Mouse (Mus musculus): Measurements from ENCODE around the gene Jsrp1. TPM values are rescaled to one million over a fixed set of nuclear protein-coding genes. Genes with fewer than 3 reads are reported as not detected.

The Jsrp1 gene
- polyA plus RNA-seq, 1 experiment from 2014 or later = not detected

DNA sequence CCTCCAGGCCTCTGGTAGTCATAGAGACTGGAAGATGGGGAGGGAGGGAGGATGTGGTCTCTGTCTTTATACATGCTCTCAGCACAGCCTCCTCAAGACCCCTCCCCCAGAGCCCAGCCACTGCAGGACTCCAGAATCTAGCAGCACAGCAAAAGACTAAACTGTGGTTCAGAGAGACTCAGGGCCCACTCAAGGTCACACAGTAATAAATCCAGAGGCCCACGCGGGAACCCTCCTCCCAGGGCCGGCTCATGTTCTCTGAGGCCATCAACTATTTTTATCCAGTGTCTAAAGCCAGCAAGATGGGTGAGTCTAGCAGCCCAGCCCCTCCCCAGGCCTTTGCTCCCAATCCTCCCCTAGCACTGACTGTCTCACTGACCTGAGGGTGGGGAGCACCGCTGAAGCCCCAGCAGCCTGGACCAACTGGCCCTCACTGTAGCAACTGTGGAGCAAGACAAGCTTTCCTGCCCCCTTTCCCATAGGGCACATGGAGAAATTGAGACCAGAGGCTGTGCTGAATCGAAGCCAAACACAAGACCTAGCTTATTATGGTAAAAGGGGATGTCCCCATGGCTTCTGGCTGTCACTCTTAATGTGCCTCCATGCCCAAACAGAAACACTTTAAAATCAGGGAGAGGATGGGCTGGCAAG, 782 bp downstream of the Jsrp1 start:
- in situ Hi-C loops (cut with MboI; ENCODE audit: low pct_unique_long_range_greater_than_20kb) = no loop called here
- H3K27me3 ChIP-seq = peaks cover 3% of the 10 kb centered on the region
- ATAC-seq = no peak
- no peak for TF ChIP-seq CTCF (IDR thresholded peaks at IDR 0.05)
- ChIA-PET CTCF (interaction anchor here (2.1 kb wide), 1 partner anchor 69 kb away, joined by 8 read pairs; no protein-coding TSS in a partner anchor), POLR2A (no interaction called here)
- DNase-seq (ENCODE audit: low read depth, low spot score) = no peak

DNA sequence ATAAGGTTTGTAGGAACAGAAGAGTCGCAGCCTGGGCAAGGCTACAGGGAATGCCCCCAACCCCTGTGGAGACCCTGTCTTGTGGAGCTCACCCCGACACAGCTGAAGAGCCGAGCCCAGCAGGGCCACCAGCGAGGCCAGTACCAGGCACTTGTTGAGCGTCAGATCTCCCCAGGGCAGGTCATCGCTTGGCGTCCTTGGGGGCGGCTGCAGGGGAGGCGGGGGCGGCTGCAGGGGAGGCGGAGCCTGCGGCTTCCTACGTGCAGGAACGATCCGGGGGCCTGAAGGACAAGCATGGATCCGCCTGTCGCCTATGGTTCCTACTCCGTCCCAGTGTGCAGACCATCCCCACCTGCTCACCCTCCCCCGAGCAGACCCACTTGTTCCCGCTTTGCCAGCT, 3.2 kb downstream of the Jsrp1 start:
- peaks cover 3% of the 10 kb centered on the region for H3K27me3 ChIP-seq
- DNase-seq (ENCODE audit: low read depth, low spot score) (no peak), ATAC-seq (no peak)
- no peak for TF ChIP-seq CTCF (IDR thresholded peaks at IDR 0.05)
- CTCF ChIA-PET = interaction anchor here (1.0 to 1.8 kb wide), 3 partner anchors 36 to 185 kb away, joined by 3 to 4 read pairs (median 3); no protein-coding TSS in a partner anchor
- in situ Hi-C loops (cut with MboI; ENCODE audit: low pct_unique_long_range_greater_than_20kb) = no loop called here
- POLR2A ChIA-PET = interaction anchor here (0.7 kb wide), 1 partner anchor 54 kb away, joined by 3 read pairs; no protein-coding TSS in a partner anchor

GRCm38 (mm10) chr10:80808985-80809632, 4.2 kb downstream of the Jsrp1 start:
- TF ChIP-seq CTCF (IDR thresholded peaks at IDR 0.05) = no peak
- CTCF ChIA-PET = interaction anchor here (0.6 to 1.8 kb wide), 4 partner anchors 10 to 186 kb away, joined by 3 to 4 read pairs (median 3); no protein-coding TSS in a partner anchor
- POLR2A ChIA-PET = no interaction called here
- H3K27me3 ChIP-seq = peaks cover 3% of the 10 kb centered on the region
- ATAC-seq = no peak
- in situ Hi-C loops (cut with MboI; ENCODE audit: low pct_unique_long_range_greater_than_20kb) = no loop called here
- DNase-seq (ENCODE audit: low read depth, low spot score) = no peak

DNA sequence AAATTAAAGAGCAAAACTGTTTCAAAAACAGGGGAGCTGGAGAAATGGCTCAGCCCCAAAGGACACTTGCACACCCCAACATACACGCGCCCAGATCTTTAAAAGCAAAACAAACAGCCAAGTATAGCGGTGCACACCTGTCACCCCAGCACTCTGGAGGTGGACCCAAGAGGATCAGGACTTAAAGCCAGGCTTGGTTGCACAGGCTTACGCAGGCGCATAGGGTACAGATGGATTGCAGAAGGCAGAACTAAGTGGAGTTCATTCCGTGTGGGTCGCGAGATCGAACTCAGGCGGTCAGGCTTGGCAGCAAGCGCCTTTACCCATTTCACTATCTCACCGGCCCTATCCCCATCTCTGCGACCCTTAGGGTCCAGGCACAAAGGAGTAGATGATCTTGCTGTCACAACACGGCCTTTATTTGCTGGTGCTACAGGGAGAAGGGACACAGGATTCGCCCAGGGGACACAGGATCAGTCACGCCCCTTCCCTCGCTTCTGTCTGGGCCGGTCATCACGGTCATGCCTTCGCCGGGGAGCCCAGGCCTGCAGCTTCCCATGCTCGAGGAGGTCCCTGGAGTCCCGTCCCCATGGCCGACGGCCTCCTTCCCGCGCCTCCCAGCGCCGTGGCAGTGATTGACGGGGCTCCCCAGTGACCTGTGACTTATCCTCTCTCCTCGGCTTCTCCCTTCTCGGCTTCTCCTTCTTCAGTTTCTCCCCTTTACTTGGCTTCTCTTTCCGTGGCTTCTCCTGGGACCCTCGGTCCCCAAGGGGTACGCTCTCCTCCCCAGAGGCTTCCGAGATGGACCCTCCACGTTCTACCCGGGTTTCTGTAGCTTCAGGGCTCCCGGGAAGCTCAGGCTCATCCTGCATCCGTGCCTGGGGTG, 5.0 kb downstream of the Jsrp1 start:
- peaks cover 3% of the 10 kb centered on the region for H3K27me3 ChIP-seq
- no peak for ATAC-seq
- in situ Hi-C loops (cut with MboI; ENCODE audit: low pct_unique_long_range_greater_than_20kb) = no loop called here
- no peak for TF ChIP-seq CTCF (IDR thresholded peaks at IDR 0.05)
- CTCF ChIA-PET = interaction anchor here (1.8 kb wide), 1 partner anchor 67 kb away, joined by 3 read pairs; no protein-coding TSS in a partner anchor
- POLR2A ChIA-PET = no interaction called here
- DNase-seq (ENCODE audit: low read depth, low spot score) = no peak

DNA sequence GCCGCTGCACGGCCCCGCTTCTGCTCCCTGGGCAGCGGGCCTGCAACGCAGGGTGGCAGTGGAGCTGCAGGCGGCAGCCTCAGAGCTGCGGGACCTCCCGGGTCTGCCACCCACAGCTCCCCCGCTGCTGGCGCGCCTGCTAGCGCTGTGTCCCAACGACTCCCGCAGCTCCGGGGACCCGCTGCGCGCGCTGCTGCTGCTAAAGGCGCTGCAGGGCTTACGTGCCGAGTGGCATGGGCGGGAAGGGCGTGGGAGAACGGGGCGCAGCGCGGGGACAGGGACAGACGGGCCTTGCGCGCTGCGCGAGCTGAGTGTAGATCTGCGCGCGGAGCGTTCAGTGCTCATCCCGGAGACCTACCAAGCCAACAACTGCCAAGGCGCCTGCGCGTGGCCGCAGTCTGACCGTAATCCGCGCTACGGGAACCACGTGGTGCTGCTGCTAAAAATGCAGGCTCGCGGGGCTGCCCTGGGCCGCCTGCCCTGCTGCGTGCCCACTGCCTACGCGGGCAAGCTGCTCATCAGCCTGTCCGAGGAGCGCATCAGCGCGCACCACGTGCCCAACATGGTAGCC, 6.2 kb downstream of the Jsrp1 start:
- in situ Hi-C loops (cut with MboI; ENCODE audit: low pct_unique_long_range_greater_than_20kb) = no loop called here
- no peak for DNase-seq (ENCODE audit: low read depth, low spot score)
- TF ChIP-seq CTCF (IDR thresholded peaks at IDR 0.05) = no peak
- ChIA-PET POLR2A (no interaction called here), CTCF (no interaction called here)
- H3K27me3 ChIP-seq = peaks cover 1% of the 10 kb centered on the region
- no peak for ATAC-seq

GRCm38 (mm10) chr10:80806341-80807056, 6.8 kb downstream of the Jsrp1 start:
- no peak for ATAC-seq
- DNase-seq (ENCODE audit: low read depth, low spot score) = no peak
- no peaks in the 10 kb centered on the region for H3K27me3 ChIP-seq

GRCm38 (mm10) chr10:80805925-80806324, 7.4 kb downstream of the Jsrp1 start:
- no peak for DNase-seq (ENCODE audit: low read depth, low spot score)
- ChIA-PET POLR2A (no interaction called here), CTCF (interaction anchor here (0.6 to 2.1 kb wide), 6 partner anchors 12 to 85 kb away, joined by 3 to 8 read pairs (median 3); no protein-coding TSS in a partner anchor)
- H3K27me3 ChIP-seq = no peaks in the 10 kb centered on the region
- in situ Hi-C loops (cut with MboI; ENCODE audit: low pct_unique_long_range_greater_than_20kb) = no loop called here
- peak; percentile 24 for ATAC-seq
- TF ChIP-seq CTCF (IDR thresholded peaks at IDR 0.05) = no peak

More at GRCm38 (mm10) chr10:80806341-80807056, 6.8 kb downstream of the Jsrp1 start:
- POLR2A ChIA-PET = no interaction called here
- TF ChIP-seq CTCF (IDR thresholded peaks at IDR 0.05) = no peak
- CTCF ChIA-PET = interaction anchor here (1.1 to 2.1 kb wide), 2 partner anchors 11 to 85 kb away, joined by 3 to 8 read pairs; no protein-coding TSS in a partner anchor
- in situ Hi-C loops (cut with MboI; ENCODE audit: low pct_unique_long_range_greater_than_20kb) = no loop called here

DNA sequence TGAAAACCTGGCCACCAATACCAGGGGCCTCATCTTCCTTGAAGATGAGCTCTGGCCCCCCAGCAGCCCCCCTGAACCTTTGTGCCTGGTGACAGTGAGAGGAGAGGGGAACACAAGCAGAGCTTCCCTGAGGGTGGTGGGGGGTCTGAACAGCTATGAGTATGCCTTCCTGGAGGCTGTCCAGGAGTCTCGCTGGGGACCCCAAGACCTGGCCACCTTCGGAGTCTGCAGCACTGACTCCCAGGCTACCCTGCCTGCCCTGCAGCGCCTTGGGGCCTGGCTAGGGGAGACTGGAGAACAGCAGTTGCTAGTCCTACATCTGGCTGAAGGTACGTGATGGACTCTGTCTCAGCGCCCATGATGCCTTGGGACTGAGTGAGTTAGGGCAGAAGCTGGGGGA, 8.0 kb downstream of the Jsrp1 start:
- POLR2A ChIA-PET = no interaction called here

GRCm38 (mm10) chr10:80804916-80805315, 8.4 kb downstream of the Jsrp1 start, which contains the start of gene Amh:
Gene Amh (plus strand): TSS chr10:80805243.
- ATAC-seq = no peak
- POLR2A ChIA-PET = no interaction called here
- TF ChIP-seq CTCF (IDR thresholded peaks at IDR 0.05) = no peak
- H3K27me3 ChIP-seq = no peaks in the 10 kb centered on the region
- DNase-seq (ENCODE audit: low read depth, low spot score) = no peak
- CTCF ChIA-PET = interaction anchor here (0.9 to 2.1 kb wide), 2 partner anchors 13 to 54 kb away, joined by 3 to 8 read pairs; no protein-coding TSS in a partner anchor
- in situ Hi-C loops (cut with MboI; ENCODE audit: low pct_unique_long_range_greater_than_20kb) = no loop called here

More for the DNA sequence above, 8.0 kb downstream of the Jsrp1 start:
- ATAC-seq (no peak), DNase-seq (ENCODE audit: low read depth, low spot score) (no peak)
- no peaks in the 10 kb centered on the region for H3K27me3 ChIP-seq
- in situ Hi-C loops (cut with MboI; ENCODE audit: low pct_unique_long_range_greater_than_20kb) = no loop called here
- no peak for TF ChIP-seq CTCF (IDR thresholded peaks at IDR 0.05)
- CTCF ChIA-PET = interaction anchor here (0.6 to 2.1 kb wide), 6 partner anchors 12 to 86 kb away, joined by 3 to 8 read pairs (median 3); no protein-coding TSS in a partner anchor

All from Patski (cell line).